Mouse (Mus musculus) R1 (cell line): Measurements from ENCODE around the gene Hpn.
A peak's percentile ranks its signal among the peaks of the same experiment; 100 is the strongest.

Source experiments
- DNase-seq: peaks from one replicate; pipeline ENCODE4 v3.0.0-alpha.2; 2018; ENCODE audit warnings: low read depth, low spot score

The Hpn gene

GRCm38 (mm10) chr7:31081106-31081505, 34.0 kb downstream of the Hpn start:
- DNase-seq: no peak

GRCm38 (mm10) chr7:31080611-31081010, 34.5 kb downstream of the Hpn start:
- DNase-seq: no peak

- no peak for DNase-seq
These were observed 35.4 kb downstream of the Hpn start for GRCm38 (mm10) chr7:31079670-31080069.

- peak; percentile 67 for DNase-seq
These were observed 37.1 kb downstream of the Hpn start for GRCm38 (mm10) chr7:31077885-31078445.

GRCm38 (mm10) chr7:31077470-31077869, 37.6 kb downstream of the Hpn start:
- no peak for DNase-seq

DNA sequence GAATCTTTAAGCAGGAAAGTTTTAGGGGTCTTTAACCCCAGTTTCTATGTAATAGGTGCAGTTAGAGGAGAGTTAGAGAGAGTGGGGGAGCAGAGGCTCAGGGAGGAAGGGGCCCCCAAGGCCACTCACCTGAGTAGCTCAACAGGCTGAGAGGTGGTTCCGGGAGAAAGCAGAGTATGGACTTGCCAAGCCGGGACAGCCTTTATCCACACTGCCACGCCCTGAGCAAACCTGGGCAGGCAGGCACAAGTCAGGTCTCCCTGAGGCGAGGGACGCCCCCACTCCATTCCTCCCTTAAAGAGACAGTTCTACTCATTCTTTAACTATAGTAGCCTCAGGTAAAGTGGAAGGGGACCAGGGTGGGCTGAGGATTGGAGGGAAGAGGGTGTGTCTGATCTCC, 38.6 kb downstream of the Hpn start, which contains the start of gene Fxyd3:
Fxyd3 (minus strand) TSS at position 213 of the 400 bp plus-strand sequence.
- no peak for DNase-seq

DNA sequence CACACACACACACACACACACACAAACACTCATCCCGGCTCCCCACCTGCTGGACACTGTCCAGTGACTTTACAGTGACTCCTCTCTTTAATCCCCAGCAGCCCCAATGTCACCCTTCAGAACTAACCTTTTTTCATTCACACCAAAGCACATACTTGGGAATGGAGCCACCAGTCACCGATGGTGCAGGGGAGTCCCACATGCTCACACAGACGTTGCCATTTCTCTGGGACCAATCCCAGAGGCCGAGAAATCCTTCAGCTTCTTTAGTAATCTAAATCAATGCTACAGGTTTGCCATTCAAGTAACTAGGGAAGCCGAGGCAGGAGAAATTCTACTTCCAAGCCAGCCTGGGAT, 40.4 kb downstream of the Hpn start:
- DNase-seq: no peak

- DNase-seq: no peak
These were observed 40.9 kb downstream of the Hpn start for GRCm38 (mm10) chr7:31074061-31074712.

DNA sequence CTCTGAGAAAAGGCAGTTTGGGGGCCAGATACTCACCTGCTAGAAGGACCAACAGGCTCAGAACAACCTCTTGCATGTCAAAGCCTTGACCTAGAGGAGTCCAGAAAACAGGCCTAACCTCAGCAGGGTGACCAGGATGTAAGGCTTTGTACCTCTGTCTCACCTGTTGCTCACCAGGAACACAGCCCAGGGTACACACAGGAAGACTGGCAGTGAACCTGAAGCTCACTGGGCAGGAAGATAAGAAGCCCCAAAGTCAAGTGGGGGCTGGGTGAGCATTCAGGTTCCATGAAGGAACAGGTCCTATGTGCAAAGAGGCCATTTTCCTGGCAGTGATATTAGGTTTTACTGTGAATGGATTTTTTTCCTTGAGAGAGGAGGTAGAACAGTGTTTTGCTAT, 41.5 kb downstream of the Hpn start:
- DNase-seq: no peak

DNA sequence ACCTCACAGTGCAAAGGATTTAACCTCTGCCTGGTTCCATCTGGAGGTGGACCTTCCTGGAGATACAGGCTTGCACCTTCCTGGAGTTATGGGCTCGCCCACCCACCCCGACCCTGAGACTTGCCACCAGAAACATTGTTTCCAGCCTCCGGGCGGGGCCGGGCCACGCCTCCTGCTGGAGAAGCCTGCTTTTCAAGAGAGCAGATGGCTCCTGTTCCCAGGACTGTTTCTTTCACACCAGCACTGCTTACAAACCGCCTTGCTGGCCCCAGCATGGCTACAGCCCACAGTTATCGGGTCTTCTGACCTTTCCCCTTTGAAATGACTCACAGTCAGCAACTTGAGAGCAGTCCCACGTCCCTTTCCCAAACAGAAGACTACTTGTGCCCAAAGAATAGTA, 42.8 kb downstream of the Hpn start:
- peak; percentile 54 for DNase-seq

- no peak for DNase-seq
These were observed 44.8 kb downstream of the Hpn start for GRCm38 (mm10) chr7:31070324-31070723.

- peak; percentile 89 for DNase-seq
These were observed 45.6 kb downstream of the Hpn start for GRCm38 (mm10) chr7:31069491-31069890.

DNA sequence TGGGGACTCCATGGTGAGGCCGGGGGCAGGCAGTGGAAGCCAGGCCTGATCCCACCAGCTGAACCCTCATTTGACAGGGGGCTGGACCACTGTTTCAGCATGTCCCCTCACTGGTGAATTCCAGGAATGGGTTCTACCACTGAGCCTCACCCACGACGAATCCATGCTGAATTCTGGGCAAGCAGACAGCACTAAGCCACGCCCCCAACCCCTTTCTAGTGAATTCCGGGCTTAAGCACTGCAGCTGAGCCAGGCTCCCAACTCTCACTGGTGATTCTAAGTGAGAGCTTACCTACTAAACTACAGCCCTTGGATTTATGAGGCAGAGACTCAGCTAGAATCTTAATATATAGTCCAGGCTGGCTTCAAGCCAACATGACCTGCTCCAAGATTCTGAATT, 47.3 kb downstream of the Hpn start:
- peak; percentile 60 for DNase-seq

- no peak for DNase-seq
These were observed 52.0 kb downstream of the Hpn start for GRCm38 (mm10) chr7:31063074-31063560.

- no peak for DNase-seq
These were observed 54.5 kb downstream of the Hpn start for GRCm38 (mm10) chr7:31060621-31061010.

GRCm38 (mm10) chr7:31059919-31060620, 55.0 kb downstream of the Hpn start:
- no peak for DNase-seq

DNA sequence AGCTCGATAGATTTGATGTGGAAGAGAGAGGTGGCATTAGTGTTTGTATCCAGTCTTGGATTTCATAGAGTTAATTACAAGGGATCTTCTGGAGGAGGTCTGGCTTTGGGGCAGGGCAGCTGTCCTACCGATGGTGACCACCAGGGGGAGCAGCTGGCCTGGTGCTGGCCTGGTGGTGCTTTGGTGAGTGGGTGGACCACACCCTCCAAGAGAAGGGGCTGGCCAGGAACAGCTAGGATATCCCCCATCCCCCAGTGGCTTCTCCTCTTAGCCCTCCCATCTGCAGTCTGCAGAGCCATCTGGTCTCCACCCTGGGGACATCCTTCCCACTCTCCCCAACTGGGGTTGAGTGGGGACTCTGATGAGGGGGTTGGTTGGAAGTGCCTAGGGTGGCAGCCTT, 56.0 kb downstream of the Hpn start, which contains the start of gene Lgi4:
Lgi4 (plus strand) TSS at position 235 of the 400 bp plus-strand sequence.
- DNase-seq: peak; percentile 74

DNA sequence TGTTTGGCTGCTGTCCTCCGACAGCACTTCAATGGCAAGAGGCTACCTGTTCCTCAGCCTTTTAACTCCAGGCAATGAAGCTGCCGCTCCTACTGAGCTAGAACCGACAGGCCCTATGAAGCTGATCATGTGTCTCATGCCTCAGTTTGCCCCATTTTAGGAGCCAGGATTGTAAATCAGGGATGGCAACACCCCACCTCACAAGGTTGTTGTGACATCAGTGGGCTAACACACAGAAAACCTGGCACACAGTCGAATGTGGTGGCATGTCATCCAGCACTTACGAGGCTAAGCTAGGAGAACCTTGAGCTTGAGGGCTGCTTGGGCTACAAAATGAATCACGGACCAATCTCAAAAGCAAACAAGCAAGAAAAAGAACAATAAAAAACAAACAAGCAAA, 56.9 kb downstream of the Hpn start:
- no peak for DNase-seq

DNA sequence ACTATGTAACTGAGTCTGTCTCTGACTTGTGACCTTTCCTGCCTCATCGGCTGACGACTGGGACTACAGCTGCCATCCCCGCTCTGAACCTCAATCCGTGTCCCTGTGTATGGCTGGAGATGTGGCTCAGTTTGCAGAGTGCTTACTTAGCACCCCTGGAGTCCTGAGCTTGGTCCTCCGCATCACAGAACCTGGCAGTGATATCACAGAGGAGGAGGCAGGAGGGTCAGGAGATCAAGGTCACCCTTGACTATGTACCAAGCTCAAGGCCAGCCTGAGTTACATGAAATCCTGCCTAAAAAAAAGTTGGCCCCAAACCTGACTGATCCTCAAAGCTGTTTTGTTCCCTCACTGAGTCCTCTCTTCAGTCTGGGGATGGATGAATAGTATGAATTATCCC, 57.4 kb downstream of the Hpn start:
- DNase-seq: no peak

- no peak for DNase-seq
These were observed 58.0 kb downstream of the Hpn start, which contains the start of gene Fxyd1 for GRCm38 (mm10) chr7:31057071-31057470. Gene Fxyd1 (minus strand): TSS chr7:31057199.

DNA sequence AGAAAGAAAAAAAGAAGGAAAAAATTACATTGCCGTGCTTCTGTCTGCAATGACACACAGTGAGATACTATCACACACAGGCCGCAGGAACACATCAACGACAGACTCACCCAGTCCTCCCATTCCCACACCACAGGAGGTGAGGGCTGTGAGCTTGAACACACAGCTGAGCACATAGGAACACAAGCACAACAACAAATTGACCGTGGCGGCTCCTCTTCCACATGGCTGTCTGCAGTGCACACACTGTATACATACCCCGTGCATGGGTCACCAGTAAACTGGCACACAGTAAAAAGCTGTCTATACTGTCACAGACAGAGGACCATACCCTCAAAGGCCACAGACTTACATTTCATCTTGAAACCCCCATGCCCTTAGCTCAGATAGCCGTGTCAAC, 58.6 kb downstream of the Hpn start:
- no peak for DNase-seq

GRCm38 (mm10) chr7:31055883-31056282, 59.2 kb downstream of the Hpn start:
- DNase-seq: no peak

- no peak for DNase-seq
These were observed 59.7 kb downstream of the Hpn start for GRCm38 (mm10) chr7:31055354-31055824.
